Mouse (Mus musculus) MEL-GATA-1-ER (cell line): ENCODE measurements around the gene Otol1.

Source experiments
- DNase-seq: peaks from one replicate; pipeline ENCODE4 v3.0.0-alpha.2; 2012; ENCODE audit warnings: low read depth; ENCODE audit errors: extremely low read depth

Gene Otol1

GRCm38 (mm10) chr3:70007313-70007712, at the start of gene Otol1:
TSS of gene Otol1 (plus strand) at chr3:70007613.
- no peak for DNase-seq

- peak; percentile 22 for DNase-seq
Measured at GRCm38 (mm10) chr3:69962187-69962586, 45.2 kb upstream of the Otol1 start.

GRCm38 (mm10) chr3:69971482-69972097, 35.8 kb upstream of the Otol1 start:
- DNase-seq: no peak

GRCm38 (mm10) chr3:69978092-69978491, 29.3 kb upstream of the Otol1 start:
- no peak for DNase-seq

- no peak for DNase-seq
Measured at GRCm38 (mm10) chr3:69993806-69994205, 13.6 kb upstream of the Otol1 start.

- DNase-seq: no peak
Measured at GRCm38 (mm10) chr3:70001540-70001939, 5.9 kb upstream of the Otol1 start.

- no peak for DNase-seq
Measured at GRCm38 (mm10) chr3:70003126-70003764, 4.2 kb upstream of the Otol1 start.

GRCm38 (mm10) chr3:70003955-70004354, 3.5 kb upstream of the Otol1 start:
- peak; percentile 5 for DNase-seq

GRCm38 (mm10) chr3:70004379-70004778, 3.0 kb upstream of the Otol1 start:
- no peak for DNase-seq

GRCm38 (mm10) chr3:70012641-70013040, 5.2 kb downstream of the Otol1 start:
- no peak for DNase-seq

GRCm38 (mm10) chr3:70026605-70027004, 19.2 kb downstream of the Otol1 start:
- DNase-seq: no peak

- no peak for DNase-seq
Measured at GRCm38 (mm10) chr3:70029260-70029659, 21.8 kb downstream of the Otol1 start.

- no peak for DNase-seq
Measured at GRCm38 (mm10) chr3:70035593-70035992, 28.2 kb downstream of the Otol1 start.
